Mouse (Mus musculus) MEL (cell line): ENCODE data around the gene Ldb1. TPM values are rescaled to one million over a fixed set of nuclear protein-coding genes. Genes with fewer than 3 reads are reported as not detected.

Experiments
- DNase-seq: peaks from one replicate; pipeline ENCODE4 v3.0.0; 2011; ENCODE audit warnings: low read depth, low spot score
- H3K27ac ChIP-seq: 2 replicates; pipeline ENCODE4 v1.5.1; 2012; ENCODE audit warnings: low read depth, mild to moderate bottlenecking, control low read depth, low read length, moderate library complexity; ENCODE audit not compliant: control insufficient read depth
- H3K27me3 ChIP-seq, 2 experiments: fragments of 150-350 bp in 1 of 2; sonication (generic) in 1 of 2; 2 replicates each; pipeline ENCODE4 v1.6.1; 2012; ENCODE audit warnings: low read length in 2 of 2, mild to moderate bottlenecking in 2 of 2, improper control_type of control experiment in 1 of 2, moderate library complexity in 1 of 2; ENCODE audit not compliant: insufficient read depth in 2 of 2, control insufficient read depth in 1 of 2
- H3K36me3 ChIP-seq, 2 experiments: 2 replicates each; pipeline ENCODE4 v1.6.1; 2012 to 2014; ENCODE audit warnings: low read length in 2 of 2, improper control_type of control experiment in 1 of 2, inconsistent platforms in 1 of 2, mild to moderate bottlenecking in 1 of 2; ENCODE audit not compliant: insufficient read depth in 2 of 2, control insufficient read depth in 1 of 2
- H3K4me1 ChIP-seq, 2 experiments: fragments of 150-350 bp in 1 of 2; sonication (generic) in 1 of 2; 2 replicates each; pipeline ENCODE4 v1.6.1; 2012; ENCODE audit warnings: low read length in 2 of 2, improper control_type of control experiment in 1 of 2, mild to moderate bottlenecking in 1 of 2; ENCODE audit not compliant: insufficient read depth in 2 of 2, control insufficient read depth in 1 of 2
- H3K4me3 ChIP-seq, 2 experiments: fragments of 150-350 bp in 1 of 2; sonication (generic) in 1 of 2; 2 replicates each; pipeline ENCODE4 v1.5.1; 2012; ENCODE audit warnings: low read depth in 2 of 2, low read length in 2 of 2, mild to moderate bottlenecking in 2 of 2, moderate library complexity in 2 of 2, control low read depth in 1 of 2, improper control_type of control experiment in 1 of 2; ENCODE audit not compliant: control insufficient read depth in 1 of 2, insufficient read depth in 1 of 2
- H3K79me2 ChIP-seq: 2 replicates; pipeline ENCODE4 v1.6.1; 2012; ENCODE audit warnings: mild to moderate bottlenecking, low read length, moderate library complexity; ENCODE audit not compliant: control insufficient read depth, poor library complexity, insufficient read depth
- H3K9ac ChIP-seq: 2 replicates; pipeline ENCODE4 v1.6.1; 2012; ENCODE audit warnings: low read depth, mild to moderate bottlenecking, control low read depth, low read length, moderate library complexity; ENCODE audit not compliant: control insufficient read depth, poor library complexity, severe bottlenecking
- H3K9me3 ChIP-seq: fragments of 150-350 bp; sonication (generic); replicated peaks from 2 replicates; pipeline ENCODE4 v1.6.1; 2012; ENCODE audit warnings: mild to moderate bottlenecking, low read length, improper control_type of control experiment, moderate library complexity; ENCODE audit not compliant: insufficient read depth
- CHD1 ChIP-seq: IDR thresholded peaks from 2 replicates; pipeline ENCODE4 v1.6.1; 2012; ENCODE audit warnings: low read depth, mild to moderate bottlenecking, inconsistent platforms, low read length, improper control_type of control experiment
- ELF1 ChIP-seq: IDR thresholded peaks from 2 replicates; pipeline ENCODE4 v1.6.1; 2014; ENCODE audit warnings: low read depth, mild to moderate bottlenecking, inconsistent platforms, low read length, improper control_type of control experiment, moderate library complexity
- EP300 ChIP-seq, 2 experiments: IDR thresholded peaks; 2 replicates each; pipeline ENCODE4 v1.6.1; 2011; ENCODE audit warnings: improper control_type of control experiment in 2 of 2, low read length in 2 of 2, low read depth in 1 of 2, mild to moderate bottlenecking in 1 of 2
- GATA1 ChIP-seq: IDR thresholded peaks from 2 replicates; pipeline ENCODE4 v1.6.1; 2011; ENCODE audit warnings: low read depth, low read length, improper control_type of control experiment
- HCFC1 ChIP-seq: IDR thresholded peaks from 2 replicates; pipeline ENCODE4 v1.6.1; 2012; ENCODE audit warnings: low read depth, mild to moderate bottlenecking, inconsistent platforms, low read length, improper control_type of control experiment, moderate library complexity
- JUND ChIP-seq: IDR thresholded peaks from 2 replicates; pipeline ENCODE4 v1.6.1; 2011; ENCODE audit warnings: low read depth, mild to moderate bottlenecking, improper control_type of control experiment, low read length
- KAT2A ChIP-seq: conservative IDR thresholded peaks from 2 replicates; pipeline ENCODE4 v1.6.1; 2012; ENCODE audit warnings: low read depth, low read length, improper control_type of control experiment, inconsistent platforms
- MEF2A ChIP-seq: IDR thresholded peaks from 2 replicates; pipeline ENCODE4 v1.6.1; 2014; ENCODE audit warnings: low read depth, mild to moderate bottlenecking, inconsistent platforms, low read length, improper control_type of control experiment; ENCODE audit not compliant: poor library complexity, insufficient replicate concordance, severe bottlenecking; ENCODE audit errors: extremely low read depth
- POLR2A ChIP-seq, 2 experiments: IDR thresholded peaks; 2 replicates each; pipeline ENCODE4 v1.6.1; 2011 to 2012; ENCODE audit warnings: low read length in 2 of 2, mild to moderate bottlenecking in 2 of 2, control low read depth in 1 of 2, improper control_type of control experiment in 1 of 2, low read depth in 1 of 2, moderate library complexity in 1 of 2; ENCODE audit not compliant: control insufficient read depth in 1 of 2, insufficient read depth in 1 of 2, poor library complexity in 1 of 2
- SMC3 ChIP-seq: IDR thresholded peaks from 2 replicates; pipeline ENCODE4 v1.6.1; 2011; ENCODE audit warnings: low read depth, low read length, improper control_type of control experiment
- TAL1 ChIP-seq: IDR thresholded peaks from 2 replicates; pipeline ENCODE4 v1.6.1; 2012; ENCODE audit warnings: mild to moderate bottlenecking, inconsistent platforms, low read length, moderate library complexity, mixed read lengths
- TBP ChIP-seq: IDR thresholded peaks from 2 replicates; pipeline ENCODE4 v1.8.0; 2011; ENCODE audit warnings: low read depth, low read length, improper control_type of control experiment
- TCF12 ChIP-seq: IDR thresholded peaks from 2 replicates; pipeline ENCODE4 v1.6.1; 2014; ENCODE audit warnings: low read depth, mild to moderate bottlenecking, inconsistent platforms, low read length, improper control_type of control experiment, moderate library complexity
- USF2 ChIP-seq, 2 experiments: IDR thresholded peaks; 2 replicates each; pipeline ENCODE4 v1.6.1; 2011 to 2012; ENCODE audit warnings: improper control_type of control experiment in 2 of 2, low read length in 2 of 2, borderline replicate concordance in 1 of 2, inconsistent platforms in 1 of 2, low read depth in 1 of 2, mild to moderate bottlenecking in 1 of 2; ENCODE audit not compliant: insufficient read depth in 1 of 2
- polyA plus RNA-seq, 2 experiments: library from polyadenylated mRNA; stranded (reverse) in 1 of 2; unstranded in 1 of 2; fragments of >175 nt in 1 of 2; fragments of >200 nt in 1 of 2; gene quantifications; 2 replicates each; pipeline versions ENCODE4 v1.2.1 to v1.2.4; 2012; ENCODE audit warnings: low replicate concordance in 2 of 2, low read depth in 1 of 2; ENCODE audit not compliant: insufficient read length in 2 of 2, insufficient read depth in 1 of 2, missing spikeins in 1 of 2
- total RNA-seq: library from RNA; depleted of rRNA; stranded (reverse); fragments of 300-350 nt; gene quantifications from 2 replicates; pipeline ENCODE4 v1.2.3, GENCODE M21; 2012

Ldb1 gene
- total and polyA plus RNA-seq, 3 experiments, result 357 to 842 (median 632) TPM

- TF ChIP-seq ELF1, result peak; percentile 92
- peak; percentile 98 for TF ChIP-seq HCFC1
- TF ChIP-seq CHD1, result peak; percentile 93
- TF ChIP-seq MEF2A, result no peak
Observed at GRCm38 (mm10) chr19:46075616-46076607, 30.9 kb upstream of the Ldb1 start, which contains the start of gene Nolc1 (continued).

- H3K9ac ChIP-seq, result no peak overlapping the region
- H3K27me3 ChIP-seq, result no peaks in the 10 kb centered on the region
- peaks cover 34% of the 10 kb centered on the region for H3K79me2 ChIP-seq
- no peak overlapping the region for H3K4me3 ChIP-seq
- TF ChIP-seq KAT2A (no peak), MEF2A (no peak), TAL1 (0 out of 2 replicates have a peak, but pooled peaks have one; percentile 14), JUND (no peak), SMC3 (no peak), GATA1 (peak; percentile 28; the same call in 1 of the 2 replicates), TCF12 (no peak), TBP (peak; percentile 49; the same call in 1 of the 2 replicates), EP300 (IDR thresholded peaks at IDR 0.05; ENCODE audit: low read depth in 1 of 2, low read length in 2 of 2) (0 out of 4 replicates have a peak, but pooled peaks of 1 of the 2 experiments have one; percentile 13)
- TF ChIP-seq, all 39 proteins: peak for 4
- Histone ChIP-seq H3K27ac (peak overlapping the region; percentile 2; the same call in 1 of the 2 replicates), H3K36me3 (peaks cover 12 to 16% of the 10 kb centered on the region in 2 experiments), H3K9me3 (no peaks in the 10 kb centered on the region), H3K4me1 (peaks cover 2 to 10% of the 10 kb centered on the region in 2 experiments; a peak in 3 of 4 replicates)
- peak; percentile 63 for DNase-seq
Observed at GRCm38 (mm10) chr19:46074266-46074665, 29.3 kb upstream of the Ldb1 start.

- no peak overlapping the region for H3K27ac ChIP-seq
- TF ChIP-seq USF2 (IDR thresholded peaks at IDR 0.05; ENCODE audit: borderline replicate concordance in 1 of 2, insufficient read depth in 1 of 2, low read depth in 1 of 2, low read length in 2 of 2), result no peak
- no peak for TF ChIP-seq ELF1
- TF ChIP-seq POLR2A (IDR thresholded peaks at IDR 0.05; ENCODE audit: control insufficient read depth in 1 of 2, insufficient read depth in 1 of 2, low read depth in 1 of 2, low read length in 2 of 2, poor library complexity in 1 of 2), result peak in 1 of 2 experiments; percentile 35; a peak in 1 of 4 replicates
- no peak for DNase-seq
Observed at GRCm38 (mm10) chr19:46073285-46073684, 28.3 kb upstream of the Ldb1 start.

More at GRCm38 (mm10) chr19:46073285-46073684, 28.3 kb upstream of the Ldb1 start:
- H3K27me3 ChIP-seq, result no peaks in the 10 kb centered on the region
- peaks cover 2 to 10% of the 10 kb centered on the region in 2 experiments; a peak in 3 of 4 replicates for H3K4me1 ChIP-seq
- H3K79me2 ChIP-seq, result peaks cover 25% of the 10 kb centered on the region
- H3K36me3 ChIP-seq, result peaks cover 8 to 15% of the 10 kb centered on the region in 2 experiments
- no peak overlapping the region for H3K4me3 ChIP-seq
- no peak overlapping the region for H3K9ac ChIP-seq
- no peaks in the 10 kb centered on the region for H3K9me3 ChIP-seq
